Mouse (Mus musculus): Measurements from ENCODE around the gene Inhbb. TPM values are rescaled to one million over a fixed set of nuclear protein-coding genes. Genes with fewer than 3 reads are reported as not detected.

Gene Inhbb
- polyA plus RNA-seq, 1 experiment from 2014 or later = 0.34 TPM

- 77% methylated on average over 21 of the region's 21 CpGs for WGBS
- H3K9ac ChIP-seq = no peak overlapping the region
- no peaks in the 10 kb centered on the region for H3K27me3 ChIP-seq
- H3K4me1 ChIP-seq = no peaks in the 10 kb centered on the region
- no peaks in the 10 kb centered on the region for H3K36me3 ChIP-seq
- H3K27ac ChIP-seq = no peak overlapping the region
- H3K9me3 ChIP-seq = no peaks in the 10 kb centered on the region
- no peak overlapping the region for H3K4me2 ChIP-seq
- ATAC-seq (ENCODE audit: borderline replicate concordance, extremely low read depth, low FRiP score, low TSS enrichment) = no peak
- no peak overlapping the region for H3K4me3 ChIP-seq
Observed at GRCm38 (mm10) chr1:119443591-119444350, 21.7 kb upstream of the Inhbb start.

GRCm38 (mm10) chr1:119442901-119443300, 20.9 kb upstream of the Inhbb start:
- H3K9ac ChIP-seq = no peak overlapping the region
- H3K27me3 ChIP-seq = no peaks in the 10 kb centered on the region
- ATAC-seq (ENCODE audit: borderline replicate concordance, extremely low read depth, low FRiP score, low TSS enrichment) = no peak
- H3K4me1 ChIP-seq = no peaks in the 10 kb centered on the region
- no peak overlapping the region for H3K4me3 ChIP-seq
- no peaks in the 10 kb centered on the region for H3K36me3 ChIP-seq
- H3K9me3 ChIP-seq = no peaks in the 10 kb centered on the region
- H3K27ac ChIP-seq = no peak overlapping the region
- WGBS = 82% methylated on average over 9 of the region's 9 CpGs
- H3K4me2 ChIP-seq = no peak overlapping the region

GRCm38 (mm10) chr1:119438105-119438637, 16.1 kb upstream of the Inhbb start:
- no peak overlapping the region for H3K4me2 ChIP-seq
- H3K36me3 ChIP-seq = no peaks in the 10 kb centered on the region
- no peak overlapping the region for H3K4me3 ChIP-seq
- H3K9me3 ChIP-seq = no peaks in the 10 kb centered on the region
- no peaks in the 10 kb centered on the region for H3K4me1 ChIP-seq
- H3K27me3 ChIP-seq = no peaks in the 10 kb centered on the region
- WGBS = 89% methylated on average over 9 of the region's 9 CpGs
- no peak for ATAC-seq (ENCODE audit: borderline replicate concordance, extremely low read depth, low FRiP score, low TSS enrichment)
- no peak overlapping the region for H3K9ac ChIP-seq
- no peak overlapping the region for H3K27ac ChIP-seq

GRCm38 (mm10) chr1:119437401-119437800, 15.4 kb upstream of the Inhbb start:
- no peaks in the 10 kb centered on the region for H3K9me3 ChIP-seq
- no peak overlapping the region for H3K9ac ChIP-seq
- 51% methylated on average over 6 of the region's 6 CpGs for WGBS
- ATAC-seq (ENCODE audit: borderline replicate concordance, extremely low read depth, low FRiP score, low TSS enrichment) = no peak
- H3K27ac ChIP-seq = no peak overlapping the region
- H3K27me3 ChIP-seq = no peaks in the 10 kb centered on the region
- H3K36me3 ChIP-seq = no peaks in the 10 kb centered on the region
- H3K4me1 ChIP-seq = no peaks in the 10 kb centered on the region
- H3K4me2 ChIP-seq = no peak overlapping the region
- no peak overlapping the region for H3K4me3 ChIP-seq

GRCm38 (mm10) chr1:119424141-119424860, 2.3 kb upstream of the Inhbb start:
- no peak for ATAC-seq (ENCODE audit: borderline replicate concordance, extremely low read depth, low FRiP score, low TSS enrichment)
- H3K9ac ChIP-seq = no peak overlapping the region
- WGBS = 22% methylated on average over 6 of the region's 6 CpGs
- H3K4me2 ChIP-seq = no peak overlapping the region
- peaks cover 21% of the 10 kb centered on the region for H3K4me1 ChIP-seq
- H3K9me3 ChIP-seq = no peaks in the 10 kb centered on the region
- no peak overlapping the region for H3K27ac ChIP-seq
- H3K4me3 ChIP-seq = no peak overlapping the region
- H3K36me3 ChIP-seq = no peaks in the 10 kb centered on the region
- peaks cover 65% of the 10 kb centered on the region for H3K27me3 ChIP-seq

- H3K27ac ChIP-seq = no peak overlapping the region
- H3K4me2 ChIP-seq = peak overlapping the region; percentile 100; the same call in 1 of the 2 replicates
- no peaks in the 10 kb centered on the region for H3K36me3 ChIP-seq
- H3K9ac ChIP-seq = no peak overlapping the region
- H3K27me3 ChIP-seq = peaks cover 73% of the 10 kb centered on the region
- no peak for ATAC-seq (ENCODE audit: borderline replicate concordance, extremely low read depth, low FRiP score, low TSS enrichment)
- H3K9me3 ChIP-seq = no peaks in the 10 kb centered on the region
- H3K4me1 ChIP-seq = peaks cover 21% of the 10 kb centered on the region
- no peak overlapping the region for H3K4me3 ChIP-seq
- WGBS = 7% methylated on average over 14 of the region's 14 CpGs
Observed at GRCm38 (mm10) chr1:119423510-119423909, 1.5 kb upstream of the Inhbb start.

- peaks cover 21% of the 10 kb centered on the region for H3K4me1 ChIP-seq
- WGBS = 2% methylated on average over 31 of the region's 32 CpGs
- peak overlapping the region; percentile 60 for H3K4me3 ChIP-seq
- peaks cover 83% of the 10 kb centered on the region for H3K27me3 ChIP-seq
- no peak for ATAC-seq (ENCODE audit: borderline replicate concordance, extremely low read depth, low FRiP score, low TSS enrichment)
- no peak overlapping the region for H3K27ac ChIP-seq
- no peak overlapping the region for H3K9ac ChIP-seq
- no peaks in the 10 kb centered on the region for H3K36me3 ChIP-seq
- H3K4me2 ChIP-seq = peak overlapping the region; percentile 100
- no peaks in the 10 kb centered on the region for H3K9me3 ChIP-seq
Observed at GRCm38 (mm10) chr1:119422460-119423015, 490 bp upstream of the Inhbb start.

- peak overlapping the region; percentile 100 for H3K4me2 ChIP-seq
- H3K36me3 ChIP-seq = no peaks in the 10 kb centered on the region
- H3K4me1 ChIP-seq = peaks cover 21% of the 10 kb centered on the region
- peak overlapping the region; percentile 60 for H3K4me3 ChIP-seq
- no peak overlapping the region for H3K27ac ChIP-seq
- ATAC-seq (ENCODE audit: borderline replicate concordance, extremely low read depth, low FRiP score, low TSS enrichment) = peak; percentile 60; the same call in 1 of the 2 replicates
- H3K9ac ChIP-seq = peak overlapping the region; percentile 42
- no peaks in the 10 kb centered on the region for H3K9me3 ChIP-seq
- under 1% methylated on average over 50 of the region's 78 CpGs for whole genome bisulfite sequencing
- H3K27me3 ChIP-seq = peaks cover 98% of the 10 kb centered on the region
Observed at GRCm38 (mm10) chr1:119420984-119421575, 968 bp downstream of the Inhbb start.

GRCm38 (mm10) chr1:119420189-119420983, 1.7 kb downstream of the Inhbb start:
- Histone ChIP-seq H3K4me3 (peak overlapping the region; percentile 60), H3K4me2 (peak overlapping the region; percentile 100), H3K27me3 (peaks cover 96% of the 10 kb centered on the region), H3K9ac (no peak overlapping the region; the same call in 1 of the 2 replicates), H3K36me3 (no peaks in the 10 kb centered on the region), H3K9me3 (no peaks in the 10 kb centered on the region), H3K27ac (no peak overlapping the region), H3K4me1 (peaks cover 21% of the 10 kb centered on the region)
- ATAC-seq (ENCODE audit: borderline replicate concordance, extremely low read depth, low FRiP score, low TSS enrichment) = no peak
- 3% methylated on average over 73 of the region's 76 CpGs for WGBS

GRCm38 (mm10) chr1:119419151-119420105, 2.6 kb downstream of the Inhbb start:
- no peak overlapping the region for H3K4me3 ChIP-seq
- no peak for ATAC-seq (ENCODE audit: borderline replicate concordance, extremely low read depth, low FRiP score, low TSS enrichment)
- no peak overlapping the region for H3K27ac ChIP-seq
- peaks cover 95% of the 10 kb centered on the region for H3K27me3 ChIP-seq
- peaks cover 21% of the 10 kb centered on the region for H3K4me1 ChIP-seq
- WGBS = 6% methylated on average over 29 of the region's 29 CpGs
- H3K9ac ChIP-seq = no peak overlapping the region
- peak overlapping the region; percentile 100 for H3K4me2 ChIP-seq
- H3K9me3 ChIP-seq = no peaks in the 10 kb centered on the region
- no peaks in the 10 kb centered on the region for H3K36me3 ChIP-seq

All from lung, embryonic 15.5 days (tissue).